Mouse (Mus musculus) frontal cortex, postnatal 25 days (tissue): ENCODE measurements around the gene Arhgap30.

Source experiments
- DNase-seq, 2 experiments: peaks; one replicate each; pipeline ENCODE4 v3.0.0; 2022; ENCODE audit warnings: low spot score in 2 of 2

The Arhgap30 gene

GRCm38 (mm10) chr1:171432158-171432557 is 43.4 kb downstream of the Arhgap30 start:
- DNase-seq = no peak

GRCm38 (mm10) chr1:171435288-171435814 is 46.6 kb downstream of the Arhgap30 start:
- DNase-seq = no peak

- DNase-seq = no peak
These were observed 47.2 kb downstream of the Arhgap30 start for GRCm38 (mm10) chr1:171435974-171436373.

- no peak for DNase-seq
These were observed 48.7 kb downstream of the Arhgap30 start, which contains the start of gene F11r for GRCm38 (mm10) chr1:171437264-171438013. F11r (plus strand) TSS chr1:171437535.

GRCm38 (mm10) chr1:171438014-171438670 is 49.4 kb downstream of the Arhgap30 start:
- no peak for DNase-seq

GRCm38 (mm10) chr1:171439072-171439471 is 50.3 kb downstream of the Arhgap30 start:
- DNase-seq = no peak

- DNase-seq = no peak
These were observed 51.4 kb downstream of the Arhgap30 start for GRCm38 (mm10) chr1:171440025-171440725.

GRCm38 (mm10) chr1:171441466-171442412 is 53.0 kb downstream of the Arhgap30 start:
- DNase-seq = no peak

GRCm38 (mm10) chr1:171442413-171442760 is 53.6 kb downstream of the Arhgap30 start:
- DNase-seq = no peak

- no peak for DNase-seq
These were observed 56.3 kb downstream of the Arhgap30 start for GRCm38 (mm10) chr1:171445050-171445449.

GRCm38 (mm10) chr1:171446854-171447253 is 58.1 kb downstream of the Arhgap30 start:
- DNase-seq = no peak

- DNase-seq = no peak
These were observed 58.9 kb downstream of the Arhgap30 start for GRCm38 (mm10) chr1:171447692-171448091.

GRCm38 (mm10) chr1:171450062-171450461 is 61.3 kb downstream of the Arhgap30 start:
- DNase-seq = no peak

GRCm38 (mm10) chr1:171451001-171451400 is 62.2 kb downstream of the Arhgap30 start:
- DNase-seq = no peak

GRCm38 (mm10) chr1:171452522-171452921 is 63.8 kb downstream of the Arhgap30 start:
- no peak for DNase-seq

- no peak for DNase-seq
These were observed 64.2 kb downstream of the Arhgap30 start for GRCm38 (mm10) chr1:171452923-171453322.

GRCm38 (mm10) chr1:171454926-171455325 is 66.2 kb downstream of the Arhgap30 start:
- DNase-seq = no peak

GRCm38 (mm10) chr1:171457568-171457967 is 68.8 kb downstream of the Arhgap30 start:
- DNase-seq = no peak

- no peak for DNase-seq
These were observed 71.0 kb downstream of the Arhgap30 start for GRCm38 (mm10) chr1:171459791-171460190.
